Comparison of ENCODE assay signal across 9 mouse cellular contexts in genomic region chr3:122518231-122518736, GRCm38 (mm10).
DNase-seq lines count a peak whose midpoint lies in the region; ATAC-seq and TF ChIP-seq lines count a peak whose summit lies in the region.
"Had no signal": no experiment of that assay in that cellular context is flagged by ENCODE, and none has a peak within 500 bp of the region (broad histone marks: within the 10 kb centered on the region; RNA-seq: fewer than 3 reads in every experiment).

No protein-coding gene starts in this region.

- DNase-seq in lung, postnatal 0 days (ENCODE audit: low spot score) = no peak
- peak; percentile 95 for DNase-seq in embryonic facial prominence, embryonic 14.5 days (ENCODE audit: low spot score)
- DNase-seq in adrenal gland, adult 18-20 months (ENCODE audit: low spot score in 2 of 2) = no peak
- no peak for DNase-seq in heart, adult 18-20 months
- DNase-seq: heart, postnatal 4 days had no signal

- H3K9me3 ChIP-seq in lung, embryonic 15.5 days = no peaks in the 10 kb centered on the region
- no peaks in the 10 kb centered on the region for H3K9me3 ChIP-seq in lung, postnatal 0 days (ENCODE audit: low read length)
- H3K9me3 ChIP-seq in embryonic facial prominence, embryonic 14.5 days (ENCODE audit: control insufficient read depth, low read length) = no peaks in the 10 kb centered on the region
- H3K9me3 ChIP-seq in hindbrain, embryonic 16.5 days (ENCODE audit: control insufficient read depth, low read length) = no peaks in the 10 kb centered on the region
- no peaks in the 10 kb centered on the region for H3K9me3 ChIP-seq in neural tube, embryonic 12.5 days

- 0 out of 2 replicates have a peak, but pooled peaks have one; percentile 8 for ATAC-seq in lung, embryonic 15.5 days (ENCODE audit: borderline replicate concordance, extremely low read depth, low FRiP score, low TSS enrichment)
- ATAC-seq in lung, postnatal 0 days = no peak
- peak; percentile 91 for ATAC-seq in embryonic facial prominence, embryonic 14.5 days (ENCODE audit: low read depth)
- peak; percentile 67 for ATAC-seq in hindbrain, embryonic 16.5 days
- peak; percentile 85 for ATAC-seq in neural tube, embryonic 12.5 days (ENCODE audit: low FRiP score, low read depth)
- no peak for ATAC-seq in granulocyte monocyte progenitor cell, adult 5-6 weeks (replicated peaks; ENCODE audit: poor library complexity, severe bottlenecking)

- no peak overlapping the region for H3K4me3 ChIP-seq in lung, embryonic 15.5 days
- H3K4me3 ChIP-seq in lung, postnatal 0 days (ENCODE audit: low read depth, low read length) = no peak overlapping the region
- no peak overlapping the region for H3K4me3 ChIP-seq in embryonic facial prominence, embryonic 14.5 days (ENCODE audit: low read depth, low read length)
- no peak overlapping the region for H3K4me3 ChIP-seq in hindbrain, embryonic 16.5 days (ENCODE audit: low read length)
- H3K4me3 ChIP-seq in neural tube, embryonic 12.5 days = no peak overlapping the region

- no peaks in the 10 kb centered on the region for H3K27me3 ChIP-seq in lung, embryonic 15.5 days
- H3K27me3 ChIP-seq in lung, postnatal 0 days (replicated peaks; ENCODE audit: insufficient read depth, low read length) = no peaks in the 10 kb centered on the region
- no peaks in the 10 kb centered on the region for H3K27me3 ChIP-seq in embryonic facial prominence, embryonic 14.5 days (replicated peaks; ENCODE audit: control insufficient read depth, insufficient read depth, low read length)
- no peaks in the 10 kb centered on the region for H3K27me3 ChIP-seq in hindbrain, embryonic 16.5 days (replicated peaks; ENCODE audit: control insufficient read depth, insufficient read depth, low read length)
- no peaks in the 10 kb centered on the region for H3K27me3 ChIP-seq in neural tube, embryonic 12.5 days (replicated peaks)

- no peak for TF ChIP-seq EP300 in lung, postnatal 0 days (IDR thresholded peaks at IDR 0.05)

- TF ChIP-seq CTCF in lung, postnatal 0 days (IDR thresholded peaks at IDR 0.05) = no peak

- 52% methylated on average over 9 of the region's 9 CpGs for WGBS in lung, embryonic 15.5 days
- WGBS in lung, postnatal 0 days = 63% methylated on average over 9 of the region's 9 CpGs
- 19% methylated on average over 9 of the region's 9 CpGs for WGBS in embryonic facial prominence, embryonic 14.5 days
- WGBS in hindbrain, embryonic 16.5 days = 21% methylated on average over 9 of the region's 9 CpGs
- 27% methylated on average over 9 of the region's 9 CpGs for WGBS in neural tube, embryonic 12.5 days

- H3K4me1 ChIP-seq in lung, embryonic 15.5 days = peaks cover 10% of the 10 kb centered on the region
- H3K4me1 ChIP-seq in lung, postnatal 0 days (ENCODE audit: insufficient read depth, low read depth, low read length) = no peaks in the 10 kb centered on the region; the same call in 1 of the 2 replicates
- H3K4me1 ChIP-seq in embryonic facial prominence, embryonic 14.5 days (ENCODE audit: control insufficient read depth, insufficient read depth, low read length) = peaks cover 35% of the 10 kb centered on the region
- peaks cover 21% of the 10 kb centered on the region for H3K4me1 ChIP-seq in hindbrain, embryonic 16.5 days (ENCODE audit: control insufficient read depth, insufficient read depth, low read depth, low read length)
- H3K4me1 ChIP-seq in neural tube, embryonic 12.5 days = peaks cover 39% of the 10 kb centered on the region

- H3K27ac ChIP-seq in lung, embryonic 15.5 days = no peak overlapping the region
- no peak overlapping the region for H3K27ac ChIP-seq in lung, postnatal 0 days (ENCODE audit: low read length)
- H3K27ac ChIP-seq in embryonic facial prominence, embryonic 14.5 days (replicated peaks; ENCODE audit: low read depth, low read length) = peak overlapping the region; percentile 68
- H3K27ac ChIP-seq in hindbrain, embryonic 16.5 days (ENCODE audit: low read depth, low read length) = peak overlapping the region; percentile 49; the same call in 1 of the 2 replicates
- H3K27ac ChIP-seq in neural tube, embryonic 12.5 days = peak overlapping the region; percentile 29; the same call in 1 of the 2 replicates

- H3K36me3 ChIP-seq in lung, embryonic 15.5 days = no peaks in the 10 kb centered on the region
- 0 out of 2 replicates have a peak, but pooled peaks cover 12% of the 10 kb centered on the region for H3K36me3 ChIP-seq in lung, postnatal 0 days (ENCODE audit: insufficient read depth, low read length)
- H3K36me3 ChIP-seq in embryonic facial prominence, embryonic 14.5 days (ENCODE audit: control insufficient read depth, insufficient read depth, low read length) = no peaks in the 10 kb centered on the region
- H3K36me3 ChIP-seq in hindbrain, embryonic 16.5 days (ENCODE audit: control insufficient read depth, insufficient read depth, low read length) = no peaks in the 10 kb centered on the region
- no peaks in the 10 kb centered on the region for H3K36me3 ChIP-seq in neural tube, embryonic 12.5 days

- no peak overlapping the region for H3K4me2 ChIP-seq in lung, embryonic 15.5 days
- no peak overlapping the region for H3K4me2 ChIP-seq in lung, postnatal 0 days (replicated peaks; ENCODE audit: low read depth, low read length)
- peak overlapping the region; percentile 15 for H3K4me2 ChIP-seq in embryonic facial prominence, embryonic 14.5 days (ENCODE audit: low read depth, low read length)
- H3K4me2 ChIP-seq in hindbrain, embryonic 16.5 days (ENCODE audit: low read length) = no peak overlapping the region
- H3K4me2 ChIP-seq in neural tube, embryonic 12.5 days (replicated peaks) = 0 out of 2 replicates have a peak overlapping the region, but pooled peaks have one; percentile 10

- no peak overlapping the region for H3K9ac ChIP-seq in lung, embryonic 15.5 days
- H3K9ac ChIP-seq in lung, postnatal 0 days (replicated peaks; ENCODE audit: low read depth) = no peak overlapping the region
- H3K9ac ChIP-seq in embryonic facial prominence, embryonic 14.5 days (ENCODE audit: low read depth, low read length) = no peak overlapping the region
- peak overlapping the region; percentile 47; the same call in 1 of the 2 replicates for H3K9ac ChIP-seq in hindbrain, embryonic 16.5 days (ENCODE audit: low read depth, low read length)
- no peak overlapping the region for H3K9ac ChIP-seq in neural tube, embryonic 12.5 days

Comparison
In these comparisons a context has a peak if more than half of its experiments do, and no peak if none do; other contexts are left out.
1. ATAC-seq: peak in lung, embryonic 15.5 days (single experiment), embryonic facial prominence, embryonic 14.5 days (single experiment), hindbrain, embryonic 16.5 days (single experiment) and neural tube, embryonic 12.5 days (single experiment); none in lung, postnatal 0 days (single experiment) and granulocyte monocyte progenitor cell, adult 5-6 weeks (single experiment).
2. H3K27ac ChIP-seq: peak in embryonic facial prominence, embryonic 14.5 days (single experiment), hindbrain, embryonic 16.5 days (single experiment) and neural tube, embryonic 12.5 days (single experiment); none in lung, embryonic 15.5 days (single experiment) and lung, postnatal 0 days (single experiment).
3. H3K4me2 ChIP-seq: peak in embryonic facial prominence, embryonic 14.5 days (single experiment) and neural tube, embryonic 12.5 days (single experiment); none in lung, embryonic 15.5 days (single experiment), lung, postnatal 0 days (single experiment) and hindbrain, embryonic 16.5 days (single experiment).